Mouse (Mus musculus) cerebellum, adult 2 months (tissue): ENCODE data around the gene Yars. TPM values are rescaled to one million over a fixed set of nuclear protein-coding genes. Genes with fewer than 3 reads are reported as not detected.

ENCODE experiments used
- DNase-seq, 2 experiments: peaks; one replicate each; pipeline ENCODE4 v3.0.0; 2021
- H3K27ac ChIP-seq: fragments of 200-500 bp; 2 replicates; pipeline ENCODE4 v1.5.1; 2012; ENCODE audit warnings: low read length, control low read depth, inconsistent platforms; ENCODE audit not compliant: insufficient read depth
- H3K27me3 ChIP-seq: fragments of 200-500 bp; 2 replicates; pipeline ENCODE4 v1.6.1; 2012; ENCODE audit warnings: inconsistent platforms, mild to moderate bottlenecking, low read length, moderate library complexity; ENCODE audit not compliant: control insufficient read depth, insufficient read depth
- H3K4me1 ChIP-seq: fragments of 200-500 bp; 2 replicates; pipeline ENCODE4 v1.6.1; 2011; ENCODE audit warnings: low read length; ENCODE audit not compliant: control insufficient read depth, insufficient read depth
- H3K4me3 ChIP-seq: fragments of 200-500 bp; replicated peaks from 2 replicates; pipeline ENCODE3; 2011; ENCODE audit warnings: mild to moderate bottlenecking, low read depth, low read length, control low read depth; ENCODE audit not compliant: insufficient read depth
- CTCF ChIP-seq: fragments of 200-500 bp; IDR thresholded peaks from 2 replicates; pipeline ENCODE4 v1.5.1; 2011; ENCODE audit warnings: low read depth, mild to moderate bottlenecking, control low read depth, low read length, moderate library complexity, borderline replicate concordance; ENCODE audit not compliant: insufficient read depth
- POLR2A ChIP-seq: fragments of 200-500 bp; IDR thresholded peaks from 2 replicates; pipeline ENCODE4 v1.6.1; 2011; ENCODE audit warnings: low read length, control low read depth, borderline replicate concordance; ENCODE audit not compliant: insufficient read depth
- WGBS: fragments of 180-500 bp; shearing (Covaris S2); methylation state at CpG from one replicate; pipeline ENCODE4 v1.1.7; 2018; 5-methylcytosine and 5-hydroxymethylcytosine counted together
- polyA plus RNA-seq: library from polyadenylated mRNA; depleted of rRNA; stranded (reverse); fragments of >200 nt; gene quantifications from 2 replicates; pipeline ENCODE4 v1.2.3, GENCODE M21; 2012; rRNA removed

Yars gene
- polyA plus RNA-seq, 1 experiment = 104 TPM

GRCm38 (mm10) chr4:129266821-129267220, 77.3 kb downstream of the Yars start:
- peaks cover 24% of the 10 kb centered on the region for H3K4me1 ChIP-seq
- WGBS = 91% methylated on average over 5 of the region's 5 CpGs
- no peak overlapping the region for H3K4me3 ChIP-seq
- H3K27me3 ChIP-seq = no peaks in the 10 kb centered on the region
- DNase-seq = no peak
- TF ChIP-seq CTCF (no peak), POLR2A (no peak)
- H3K27ac ChIP-seq = no peak overlapping the region

- Histone ChIP-seq H3K27me3 (no peaks in the 10 kb centered on the region), H3K27ac (no peak overlapping the region), H3K4me3 (no peak overlapping the region), H3K4me1 (peaks cover 22% of the 10 kb centered on the region)
- 93% methylated on average over 1 of the region's 1 CpGs for WGBS
- no peak for DNase-seq
- TF ChIP-seq CTCF = no peak
These were observed 79.1 kb downstream of the Yars start for GRCm38 (mm10) chr4:129268698-129269097.

Other genes with a start within 250 kb of the Yars start
- 64.6 TPM in 2 replicates for gene Azin2, start 227.3 kb upstream of the Yars start, polyA plus RNA-seq
- 43.9 and 45.7 TPM in 2 replicates for gene Ak2, start 197.8 kb upstream of the Yars start, polyA plus RNA-seq
- 137 and 154 TPM in 2 replicates for gene Rnf19b, start 131.5 kb upstream of the Yars start, polyA plus RNA-seq
- gene Tmem54, start 84.2 kb upstream of the Yars start, polyA plus RNA-seq = 0.16 TPM in 2 replicates
- 148 and 176 TPM in 2 replicates for gene Hpca, start 67.7 kb upstream of the Yars start, polyA plus RNA-seq
- gene Fndc5, start 52.8 kb upstream of the Yars start, polyA plus RNA-seq = 192 TPM in 2 replicates
- 28.5 and 31.3 TPM in 2 replicates for gene S100pbp, start within 50 bp of the Yars start, polyA plus RNA-seq
- 15.6 and 18.5 TPM in 2 replicates for gene C77080, start 71.6 kb downstream of the Yars start, polyA plus RNA-seq
- 1.00 and 1.4 TPM in 2 replicates for gene Sync, start 97.9 kb downstream of the Yars start, polyA plus RNA-seq
- gene Rbbp4, start 145.6 kb downstream of the Yars start, polyA plus RNA-seq = 70.9 and 73.7 TPM in 2 replicates
- 31.2 and 35.3 TPM in 2 replicates for gene Zbtb8os, start 145.9 kb downstream of the Yars start, polyA plus RNA-seq
- 10.6 and 12.9 TPM in 2 replicates for gene Zbtb8a, start 188.4 kb downstream of the Yars start, polyA plus RNA-seq